22 mouse cellular contexts compared by ENCODE assay signal in the genomic region with DNA sequence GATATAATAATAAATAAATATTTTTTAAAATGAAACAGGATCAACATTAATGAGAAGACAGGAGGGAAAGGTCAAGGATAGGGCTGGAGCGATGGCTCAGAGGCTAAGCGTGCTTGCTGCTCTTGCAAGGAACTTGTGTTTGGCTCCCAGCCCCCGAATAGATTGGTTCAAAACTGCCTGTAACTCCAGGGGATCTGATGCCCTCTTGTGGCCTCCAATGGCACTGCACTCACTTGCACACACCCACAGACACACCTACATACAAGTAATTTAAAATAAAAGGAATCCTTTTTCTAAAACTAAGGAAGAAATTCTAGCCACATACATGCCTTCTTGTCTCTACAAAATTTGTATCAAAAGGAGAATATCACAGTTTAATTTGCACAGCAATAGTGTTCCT. TPM values are rescaled to one million over a fixed set of nuclear protein-coding genes. Genes with fewer than 3 reads are reported as not detected.
DNase-seq lines count a peak whose midpoint lies in the region; ATAC-seq and TF ChIP-seq lines count a peak whose summit lies in the region.
"Had no signal": no experiment of that assay in that cellular context is flagged by ENCODE, and none has a peak within 500 bp of the region (broad histone marks: within the 10 kb centered on the region; RNA-seq: fewer than 3 reads in every experiment).

No protein-coding gene starts in this region.

- no peak overlapping the region for H3K27ac ChIP-seq in left cerebral cortex, adult 2 months
- no peak overlapping the region for H3K27ac ChIP-seq in ES-Bruce4 (ENCODE audit: insufficient read depth, low read length)
- H3K27ac ChIP-seq in liver, embryonic 14.5 days: no peak overlapping the region
- H3K27ac ChIP-seq: embryonic facial prominence, embryonic 13.5 days; forebrain, embryonic 12.5 days; limb, embryonic 10.5 days; lung, embryonic 15.5 days; midbrain, embryonic 10.5 days had no signal

- TF ChIP-seq EP300 in ES-Bruce4 (IDR thresholded peaks at IDR 0.05; ENCODE audit: insufficient read depth, low read depth, low read length): no peak
- no peak for TF ChIP-seq EP300 in liver, embryonic 14.5 days (IDR thresholded peaks at IDR 0.05; ENCODE audit: low read depth)

- H3K4me1 ChIP-seq in ES-Bruce4 (ENCODE audit: control insufficient read depth, insufficient read depth, low read length): no peaks in the 10 kb centered on the region
- no peaks in the 10 kb centered on the region for H3K4me1 ChIP-seq in liver, embryonic 14.5 days (replicated peaks; ENCODE audit: control insufficient read depth in 2 of 2, insufficient read depth in 2 of 2, low read length in 1 of 2)
- H3K4me1 ChIP-seq: forebrain, embryonic 12.5 days; lung, embryonic 15.5 days had no signal

- no peak overlapping the region for H3K4me2 ChIP-seq in liver, embryonic 14.5 days (ENCODE audit: low read depth)
- H3K4me2 ChIP-seq: embryonic facial prominence, embryonic 13.5 days; forebrain, embryonic 12.5 days; lung, embryonic 15.5 days had no signal

- WGBS in liver, embryonic 14.5 days (ENCODE audit: insufficient replicate concordance): 77% methylated on average over 3 of the region's 3 CpGs

- DNase-seq in cerebellum, postnatal 10 days: peak; percentile 27 to 30
- no peak for DNase-seq in left cerebral cortex, adult 2 months (ENCODE audit: extremely low spot score in 1 of 2, low spot score in 2 of 2)
- no peak for DNase-seq in left cerebral cortex, postnatal 25 days (ENCODE audit: low spot score in 2 of 2)
- DNase-seq in liver, embryonic 14.5 days (ENCODE audit: low read depth in 3 of 3, low spot score in 3 of 3): no peak
- DNase-seq in kidney, postnatal 25 days: no peak
- DNase-seq: adrenal gland, postnatal 10 days; B cell, adult 2 months; cerebellum, postnatal 25 days; heart, adult 18-20 months; heart, postnatal 10 days; right cerebral cortex, postnatal 14 days; thymus, postnatal 14 days had no signal

- H3K4me3 ChIP-seq in left cerebral cortex, adult 2 months: no peak overlapping the region
- no peak overlapping the region for H3K4me3 ChIP-seq in ES-Bruce4 (ENCODE audit: low read depth, low read length)
- H3K4me3 ChIP-seq in liver, embryonic 14.5 days (ENCODE audit: insufficient read depth in 1 of 2, low read depth in 2 of 2, low read length in 2 of 2): no peak overlapping the region
- H3K4me3 ChIP-seq: embryonic facial prominence, embryonic 13.5 days; forebrain, embryonic 12.5 days; limb, embryonic 10.5 days; lung, embryonic 15.5 days; midbrain, embryonic 10.5 days had no signal

- ATAC-seq in cerebellum, adult (ENCODE audit: insufficient number of reproducible peaks, low FRiP score, low TSS enrichment): no peak
- no peak for ATAC-seq in liver, embryonic 14.5 days (ENCODE audit: insufficient read depth)
- no peak for ATAC-seq in erythroblast, adult 5-6 weeks (replicated peaks; ENCODE audit: low FRiP score, poor library complexity, severe bottlenecking)

- intact Hi-C loops in left cerebral cortex, adult 2 months (cut with DNase I): loop anchor here (1.0 to 10.0 kb wide), 3 partner anchors 101 to 547 kb away; partner anchors contain the start of gene Rtf2
- intact Hi-C loops in left cerebral cortex, postnatal 25 days (cut with DNase I): loop anchor here (1.0 to 10.0 kb wide), 3 partner anchors 101 to 547 kb away; no protein-coding TSS in a partner anchor

- no peaks in the 10 kb centered on the region for H3K36me3 ChIP-seq in ES-Bruce4 (ENCODE audit: control insufficient read depth, insufficient read depth, low read length, poor library complexity, severe bottlenecking)
- H3K36me3 ChIP-seq in liver, embryonic 14.5 days (replicated peaks; ENCODE audit: control insufficient read depth, insufficient read depth, low read depth): no peaks in the 10 kb centered on the region
- H3K36me3 ChIP-seq: embryonic facial prominence, embryonic 13.5 days; forebrain, embryonic 12.5 days; limb, embryonic 10.5 days; lung, embryonic 15.5 days; midbrain, embryonic 10.5 days had no signal

- no peak for TF ChIP-seq POLR2A in ES-Bruce4 (IDR thresholded peaks at IDR 0.05; ENCODE audit: insufficient read depth, low read length)

- peak; percentile 42 for TF ChIP-seq CTCF in left cerebral cortex, adult 2 months (IDR thresholded peaks at IDR 0.05)
- TF ChIP-seq CTCF in ES-Bruce4 (IDR thresholded peaks at IDR 0.05; ENCODE audit: low read depth, low read length): peak; percentile 54
- TF ChIP-seq CTCF in liver, embryonic 14.5 days (IDR thresholded peaks at IDR 0.05; ENCODE audit: low read depth): peak; percentile 72

- H3K9ac ChIP-seq in ES-Bruce4 (ENCODE audit: low read depth, poor library complexity, severe bottlenecking): no peak overlapping the region
- H3K9ac ChIP-seq in liver, embryonic 14.5 days (replicated peaks): no peak overlapping the region
- H3K9ac ChIP-seq: embryonic facial prominence, embryonic 13.5 days; forebrain, embryonic 12.5 days; lung, embryonic 15.5 days had no signal

- H3K27me3 ChIP-seq in ES-Bruce4 (ENCODE audit: control insufficient read depth, insufficient read depth, low read length, poor library complexity, severe bottlenecking): no peaks in the 10 kb centered on the region
- H3K27me3 ChIP-seq in liver, embryonic 14.5 days (ENCODE audit: control insufficient read depth, insufficient read depth, low read length): no peaks in the 10 kb centered on the region
- H3K27me3 ChIP-seq: embryonic facial prominence, embryonic 13.5 days; lung, embryonic 15.5 days had no signal

- H3K9me3 ChIP-seq in ES-Bruce4 (replicated peaks; ENCODE audit: control insufficient read depth, insufficient read depth, low read length, poor library complexity, severe bottlenecking): no peaks in the 10 kb centered on the region
- H3K9me3 ChIP-seq in liver, embryonic 14.5 days (ENCODE audit: control insufficient read depth, low read length): no peaks in the 10 kb centered on the region
- H3K9me3 ChIP-seq: embryonic facial prominence, embryonic 13.5 days; forebrain, embryonic 12.5 days; limb, embryonic 10.5 days; lung, embryonic 15.5 days; midbrain, embryonic 10.5 days had no signal

RNA-seq across cellular contexts. Expression of gene Mc3r, which starts 20.5 kb away (rescaled TPM):
- total RNA-seq in left cerebral cortex, adult 2 months (2021): under 1 TPM; 0.29 to 0.37 TPM
- under 1 TPM; 0.21 to 0.25 TPM for total RNA-seq in left cerebral cortex, postnatal 25 days (2021)
- polyA plus RNA-seq in ES-Bruce4 (2011; ENCODE audit: insufficient read depth, insufficient read length, low read depth, missing spikeins): not detected in 2 replicates
- not detected in 2 replicates for polyA plus RNA-seq in liver, embryonic 14.5 days (2012; rRNA removed)
- polyA plus RNA-seq in liver, embryonic 14.5 days (2014; fragmentation: Nextera tagmentation; extraction: Ambion mirVana): not detected in 2 replicates
- total RNA-seq in erythroblast, adult 5-6 weeks (2015; ENCODE audit: low replicate concordance): not detected in 2 replicates
- 0.14 TPM in 1 of 2 replicates, not detected in the other for total RNA-seq in erythroblast, adult 5-6 weeks (2017; ENCODE audit: low replicate concordance)
- total RNA-seq: adrenal gland, postnatal 10 days; gastrocnemius, adult 18-20 months; heart, adult 18-20 months; heart, postnatal 10 days had no signal
- polyA plus RNA-seq: embryonic facial prominence, embryonic 13.5 days; forebrain, embryonic 12.5 days; kidney, embryonic 16.5 days; limb, embryonic 10.5 days; lung, embryonic 15.5 days; midbrain, embryonic 10.5 days had no signal

Comparison
In these comparisons a context has a peak if more than half of its experiments do, and no peak if none do; other contexts are left out.
1. DNase-seq: peak in cerebellum, postnatal 10 days (2 of 2); none in left cerebral cortex, adult 2 months (0 of 2), left cerebral cortex, postnatal 25 days (0 of 2), liver, embryonic 14.5 days (0 of 3) and kidney, postnatal 25 days (0 of 2).
2. Peak in every context shown above with its lines, with median percentiles within 50 percentile points of each other: CTCF ChIP-seq.